Mouse (Mus musculus) limb, embryonic 14.5 days (tissue): ENCODE measurements around the gene Gm43518. TPM values are rescaled to one million over a fixed set of nuclear protein-coding genes. Genes with fewer than 3 reads are reported as not detected.

ENCODE experiments used
- ATAC-seq: fragments of 200-750 bp; cut with Nextera tagmentation; 2 replicates; pipeline ENCODE4 v1.8.0; 2017; ENCODE audit warnings: low read depth, moderate number of reproducible peaks, moderate TSS enrichment; ENCODE audit not compliant: low FRiP score
- DNase-seq: peaks from one replicate; pipeline ENCODE4 v3.0.0-alpha.2; 2015; ENCODE audit warnings: low spot score
- H3K27ac ChIP-seq: fragments of 300-500 bp; sonication (generic); replicated peaks from 2 replicates; pipeline ENCODE4 v1.5.1; 2014; ENCODE audit warnings: low read depth, mild to moderate bottlenecking, low read length, moderate library complexity, mixed read lengths
- H3K27me3 ChIP-seq: fragments of 300-500 bp; sonication (generic); 2 replicates; pipeline ENCODE4 v1.6.1; 2014; ENCODE audit warnings: low read length, mixed read lengths; ENCODE audit not compliant: control insufficient read depth, insufficient read depth
- H3K36me3 ChIP-seq: fragments of 300-500 bp; sonication (generic); 2 replicates; pipeline ENCODE4 v1.6.1; 2014; ENCODE audit warnings: mild to moderate bottlenecking, low read length, moderate library complexity, mixed read lengths; ENCODE audit not compliant: control insufficient read depth, insufficient read depth
- H3K4me1 ChIP-seq: fragments of 300-500 bp; sonication (generic); 2 replicates; pipeline ENCODE4 v1.6.1; 2014; ENCODE audit warnings: antibody characterized with exemption, low read length, mixed read lengths; ENCODE audit not compliant: control insufficient read depth, insufficient read depth
- H3K4me2 ChIP-seq: fragments of 300-500 bp; sonication (generic); replicated peaks from 2 replicates; pipeline ENCODE4 v1.6.1; 2014; ENCODE audit warnings: low read depth, mild to moderate bottlenecking, low read length, moderate library complexity; ENCODE audit not compliant: severe bottlenecking
- H3K4me3 ChIP-seq: fragments of 300-500 bp; sonication (generic); replicated peaks from 2 replicates; pipeline ENCODE4 v1.5.1; 2014; ENCODE audit warnings: low read length
- H3K9ac ChIP-seq: fragments of 300-500 bp; sonication (generic); 2 replicates; pipeline ENCODE4 v1.6.1; 2014; ENCODE audit warnings: mild to moderate bottlenecking, low read depth, low read length, moderate library complexity; ENCODE audit not compliant: severe bottlenecking
- H3K9me3 ChIP-seq: fragments of 300-500 bp; sonication (generic); 2 replicates; pipeline ENCODE4 v1.6.1; 2016; ENCODE audit warnings: low read length; ENCODE audit not compliant: control insufficient read depth
- POLR2A ChIP-seq: fragments of 200-500 bp; IDR thresholded peaks from 2 replicates; pipeline ENCODE4 v1.8.0; 2012; ENCODE audit warnings: inconsistent platforms, mild to moderate bottlenecking, moderate library complexity, borderline replicate concordance; ENCODE audit not compliant: insufficient read depth, insufficient read length; ENCODE audit errors: extremely low read depth
- WGBS: fragments of 180-500 bp; shearing (Covaris S2); extraction: QIAGEN DNeasy Blood & Tissue Kit; methylation state at CpG from one replicate; pipeline ENCODE4 v1.1.7; 2014; 5-methylcytosine and 5-hydroxymethylcytosine counted together
- polyA plus RNA-seq, 2 experiments: library from polyadenylated mRNA; depleted of rRNA in 1 of 2; stranded (reverse) in 1 of 2; unstranded in 1 of 2; fragments of >200 nt; fragmentation: Nextera tagmentation in 1 of 2; extraction: Ambion mirVana in 1 of 2; gene quantifications; 2 replicates each; pipeline versions ENCODE4 v1.2.1 to v1.2.3; 2012 to 2014

Gm43518 gene
- polyA plus RNA-seq, 2 experiments: 2.1 to 2.2 TPM

GRCm38 (mm10) chr5:123896395-123896794 is 30.8 kb upstream of the Gm43518 start:
- TF ChIP-seq POLR2A: no peak
- ATAC-seq (no peak), DNase-seq (peak; percentile 30)
- no peaks in the 10 kb centered on the region for H3K27me3 ChIP-seq
- H3K4me1 ChIP-seq: no peaks in the 10 kb centered on the region
- no peak overlapping the region for H3K9ac ChIP-seq
- H3K27ac ChIP-seq: no peak overlapping the region
- 71% methylated on average over 11 of the region's 11 CpGs for WGBS
- no peak overlapping the region for H3K4me2 ChIP-seq
- no peaks in the 10 kb centered on the region for H3K36me3 ChIP-seq
- no peak overlapping the region for H3K4me3 ChIP-seq
- H3K9me3 ChIP-seq: no peaks in the 10 kb centered on the region

GRCm38 (mm10) chr5:123897352-123897751 is 29.9 kb upstream of the Gm43518 start:
- Histone ChIP-seq H3K4me1 (no peaks in the 10 kb centered on the region), H3K9ac (no peak overlapping the region), H3K27ac (no peak overlapping the region), H3K4me3 (no peak overlapping the region), H3K27me3 (no peaks in the 10 kb centered on the region), H3K9me3 (no peaks in the 10 kb centered on the region), H3K36me3 (no peaks in the 10 kb centered on the region), H3K4me2 (no peak overlapping the region)
- ATAC-seq: no peak
- 78% methylated on average over 13 of the region's 13 CpGs for WGBS
- DNase-seq: no peak
- no peak for TF ChIP-seq POLR2A

- 65% methylated on average over 11 of the region's 11 CpGs for WGBS
- no peak for TF ChIP-seq POLR2A
- no peaks in the 10 kb centered on the region for H3K9me3 ChIP-seq
- no peak for ATAC-seq
- H3K27ac ChIP-seq: no peak overlapping the region
- no peak overlapping the region for H3K4me2 ChIP-seq
- peaks cover 9% of the 10 kb centered on the region for H3K36me3 ChIP-seq
- no peak overlapping the region for H3K4me3 ChIP-seq
- no peaks in the 10 kb centered on the region for H3K27me3 ChIP-seq
- peaks cover 3% of the 10 kb centered on the region; the same call in 1 of the 2 replicates for H3K4me1 ChIP-seq
- no peak overlapping the region for H3K9ac ChIP-seq
- DNase-seq: no peak
Measured at GRCm38 (mm10) chr5:123904059-123904672, 23.1 kb upstream of the Gm43518 start.

GRCm38 (mm10) chr5:123906146-123906975 is 20.9 kb upstream of the Gm43518 start:
- Histone ChIP-seq H3K9ac (0 out of 2 replicates have a peak overlapping the region, but pooled peaks have one; percentile 12), H3K9me3 (no peaks in the 10 kb centered on the region), H3K4me2 (peak overlapping the region; percentile 1; the same call in 1 of the 2 replicates), H3K27ac (no peak overlapping the region), H3K4me3 (peak overlapping the region; percentile 98), H3K27me3 (no peaks in the 10 kb centered on the region), H3K4me1 (peaks cover 3% of the 10 kb centered on the region; the same call in 1 of the 2 replicates), H3K36me3 (peaks cover 27% of the 10 kb centered on the region)
- no peak for DNase-seq
- no peak for TF ChIP-seq POLR2A
- no peak for ATAC-seq
- WGBS: 69% methylated on average over 17 of the region's 17 CpGs

GRCm38 (mm10) chr5:123906976-123907630 is 20.1 kb upstream of the Gm43518 start, which contains the start of gene Denr:
Denr (plus strand) TSS chr5:123907175.
- ATAC-seq (peak; percentile 98), DNase-seq (peak; percentile 95)
- peak within 1 kb of the TSS; percentile 82 for H3K27ac ChIP-seq
- peak within 1 kb of the TSS; percentile 85 for H3K4me2 ChIP-seq
- WGBS: 0% methylated on average over 36 of the region's 61 CpGs
- TF ChIP-seq POLR2A: 0 out of 2 replicates have a peak, but pooled peaks have one; percentile 73
- H3K9ac ChIP-seq: peak within 1 kb of the TSS; percentile 98
- peaks cover 3% of the 10 kb centered on the region; the same call in 1 of the 2 replicates for H3K4me1 ChIP-seq
- peak within 1 kb of the TSS; percentile 98 for H3K4me3 ChIP-seq
- no peaks in the 10 kb centered on the region for H3K27me3 ChIP-seq
- H3K36me3 ChIP-seq: peaks cover 29% of the 10 kb centered on the region
- no peaks in the 10 kb centered on the region for H3K9me3 ChIP-seq
